Mouse (Mus musculus): ENCODE measurements around the gene Psg20. TPM values are rescaled to one million over a fixed set of nuclear protein-coding genes. Genes with fewer than 3 reads are reported as not detected.
"Not testable (repeated sequence)": the region's sequence is repeated elsewhere in the genome, so short reads cannot be mapped to it uniquely, and the experiment has no call there.

The Psg20 gene
- polyA plus RNA-seq, 1 experiment from 2014 or later, result not detected

- Histone ChIP-seq H3K36me3 (ENCODE audit: insufficient read depth) (no peaks in the 10 kb centered on the region), H3K4me2 (no peak overlapping the region), H3K4me3 (ENCODE audit: low read depth, low read length) (no peak overlapping the region), H3K27ac (ENCODE audit: low read depth) (no peak overlapping the region), H3K9ac (no peak overlapping the region), H3K27me3 (ENCODE audit: insufficient read depth, low read length) (no peaks in the 10 kb centered on the region), H3K4me1 (ENCODE audit: insufficient read depth) (no peaks in the 10 kb centered on the region), H3K9me3 (ENCODE audit: low read depth, low read length) (no peaks in the 10 kb centered on the region)
- WGBS, result 40% methylated on average over 1 of the region's 1 CpGs
- no peak for TF ChIP-seq CTCF (IDR thresholded peaks at IDR 0.05; ENCODE audit: low read depth)
- DNase-seq (peak; percentile 2), ATAC-seq (ENCODE audit: insufficient read depth) (no peak)
These were observed 24.9 kb upstream of the Psg20 start for GRCm38 (mm10) chr7:18710846-18711245.

GRCm38 (mm10) chr7:18710331-18710730 lies 24.3 kb upstream of the Psg20 start:
- H3K4me2 ChIP-seq; H3K27ac ChIP-seq (ENCODE audit: low read depth); H3K9ac ChIP-seq; H3K4me1 ChIP-seq (ENCODE audit: insufficient read depth); H3K4me3 ChIP-seq (ENCODE audit: low read depth, low read length); H3K27me3 ChIP-seq (ENCODE audit: insufficient read depth, low read length); H3K36me3 ChIP-seq (ENCODE audit: insufficient read depth); H3K9me3 ChIP-seq (ENCODE audit: low read depth, low read length): not testable (repeated sequence)
- peak; percentile 59 for TF ChIP-seq CTCF (IDR thresholded peaks at IDR 0.05; ENCODE audit: low read depth)
- WGBS, result 69% methylated on average over 4 of the region's 4 CpGs
- peak; percentile 29 for DNase-seq
- peak; percentile 28; the same call in 1 of the 2 replicates for ATAC-seq (ENCODE audit: insufficient read depth)

GRCm38 (mm10) chr7:18685586-18685985 lies 399 bp downstream of the Psg20 start:
- H3K4me3 ChIP-seq (ENCODE audit: low read depth, low read length), result no peak overlapping the region
- no peak for DNase-seq
- H3K9me3 ChIP-seq (ENCODE audit: low read depth, low read length), result no peaks in the 10 kb centered on the region
- H3K27ac ChIP-seq (ENCODE audit: low read depth), result no peak overlapping the region
- ATAC-seq (ENCODE audit: insufficient read depth), result no peak
- no peak overlapping the region for H3K9ac ChIP-seq
- no peaks in the 10 kb centered on the region for H3K4me1 ChIP-seq (ENCODE audit: insufficient read depth)
- H3K4me2 ChIP-seq, result no peak overlapping the region
- no peak for TF ChIP-seq CTCF (IDR thresholded peaks at IDR 0.05; ENCODE audit: low read depth)
- no peaks in the 10 kb centered on the region for H3K27me3 ChIP-seq (ENCODE audit: insufficient read depth, low read length)
- no peaks in the 10 kb centered on the region for H3K36me3 ChIP-seq (ENCODE audit: insufficient read depth)

- no peaks in the 10 kb centered on the region for H3K9me3 ChIP-seq (ENCODE audit: low read depth, low read length)
- H3K27me3 ChIP-seq (ENCODE audit: insufficient read depth, low read length), result no peaks in the 10 kb centered on the region
- no peak overlapping the region for H3K4me2 ChIP-seq
- H3K27ac ChIP-seq (ENCODE audit: low read depth), result no peak overlapping the region
- H3K4me3 ChIP-seq (ENCODE audit: low read depth, low read length), result no peak overlapping the region
- H3K4me1 ChIP-seq (ENCODE audit: insufficient read depth), result no peaks in the 10 kb centered on the region
- ATAC-seq (ENCODE audit: insufficient read depth) (no peak), DNase-seq (peak; percentile 67)
- H3K9ac ChIP-seq, result no peak overlapping the region
- H3K36me3 ChIP-seq (ENCODE audit: insufficient read depth), result no peaks in the 10 kb centered on the region
- 42% methylated on average over 2 of the region's 2 CpGs for WGBS
- TF ChIP-seq CTCF (IDR thresholded peaks at IDR 0.05; ENCODE audit: low read depth), result peak; percentile 78
These were observed 6.2 kb downstream of the Psg20 start for GRCm38 (mm10) chr7:18679772-18680171.

- 25% methylated on average over 1 of the region's 2 CpGs for WGBS
- not testable (repeated sequence) for H3K36me3 ChIP-seq (ENCODE audit: insufficient read depth); H3K4me1 ChIP-seq (ENCODE audit: insufficient read depth); H3K4me2 ChIP-seq; H3K9ac ChIP-seq; DNase-seq; H3K4me3 ChIP-seq (ENCODE audit: low read depth, low read length); H3K9me3 ChIP-seq (ENCODE audit: low read depth, low read length); ATAC-seq (ENCODE audit: insufficient read depth); H3K27ac ChIP-seq (ENCODE audit: low read depth); H3K27me3 ChIP-seq (ENCODE audit: insufficient read depth, low read length)
These were observed 29.4 kb downstream of the Psg20 start, which contains the start of gene Psg21 for GRCm38 (mm10) chr7:18656625-18657024. Gene Psg21 (minus strand): TSS chr7:18656725.

- not testable (repeated sequence) for H3K9me3 ChIP-seq (ENCODE audit: low read depth, low read length); ATAC-seq (ENCODE audit: insufficient read depth); H3K27me3 ChIP-seq (ENCODE audit: insufficient read depth, low read length); H3K4me3 ChIP-seq (ENCODE audit: low read depth, low read length); H3K4me1 ChIP-seq (ENCODE audit: insufficient read depth); H3K4me2 ChIP-seq; DNase-seq; H3K27ac ChIP-seq (ENCODE audit: low read depth); H3K36me3 ChIP-seq (ENCODE audit: insufficient read depth); H3K9ac ChIP-seq
- WGBS, result 74% methylated on average over 8 of the region's 8 CpGs
These were observed 59.1 kb downstream of the Psg20 start for GRCm38 (mm10) chr7:18626921-18627320.

Other genes starting within 250 kb of the Psg20 start
- gene Psg26, start 202.0 kb downstream of the Psg20 start, polyA plus RNA-seq (2014; fragmentation: Nextera tagmentation; extraction: Ambion mirVana), result not detected in 2 replicates
- gene Psg25, start 153.9 kb downstream of the Psg20 start, polyA plus RNA-seq (2014; fragmentation: Nextera tagmentation; extraction: Ambion mirVana), result not detected in 2 replicates
- gene Psg27, start 118.9 kb downstream of the Psg20 start, polyA plus RNA-seq (2014; fragmentation: Nextera tagmentation; extraction: Ambion mirVana), result not detected in 2 replicates
- not detected in 2 replicates for gene Psg23, start 69.7 kb downstream of the Psg20 start, polyA plus RNA-seq (2014; fragmentation: Nextera tagmentation; extraction: Ambion mirVana)
- gene Psg21, start 29.5 kb downstream of the Psg20 start, polyA plus RNA-seq (2014; fragmentation: Nextera tagmentation; extraction: Ambion mirVana), result not detected in 2 replicates
- not detected in 2 replicates for gene Psg22, start 31.9 kb upstream of the Psg20 start, polyA plus RNA-seq (2014; fragmentation: Nextera tagmentation; extraction: Ambion mirVana)
- not detected in 2 replicates for gene Psg19, start 112.3 kb upstream of the Psg20 start, polyA plus RNA-seq (2014; fragmentation: Nextera tagmentation; extraction: Ambion mirVana)
- gene Psg17, start 135.4 kb upstream of the Psg20 start, polyA plus RNA-seq (2014; fragmentation: Nextera tagmentation; extraction: Ambion mirVana), result 0.08 TPM in 1 of 2 replicates, not detected in the other
- 0.81 and 0.92 TPM in 2 replicates for gene Mill2, start 153.8 kb upstream of the Psg20 start, polyA plus RNA-seq (2014; fragmentation: Nextera tagmentation; extraction: Ambion mirVana)
- gene Pglyrp1, start 185.1 kb upstream of the Psg20 start, polyA plus RNA-seq (2014; fragmentation: Nextera tagmentation; extraction: Ambion mirVana), result 2.5 and 2.6 TPM in 2 replicates
- 20.4 and 24.7 TPM in 2 replicates for gene Ccdc61, start 224.2 kb upstream of the Psg20 start, polyA plus RNA-seq (2014; fragmentation: Nextera tagmentation; extraction: Ambion mirVana)
- gene Nova2, start 239.7 kb upstream of the Psg20 start, polyA plus RNA-seq (2014; fragmentation: Nextera tagmentation; extraction: Ambion mirVana), result 1.2 TPM in 2 replicates

Measured in lung, embryonic 14.5 days (tissue).